Mouse (Mus musculus) liver, embryonic 11.5 days (tissue): ENCODE results near the gene Dlg1. TPM values are rescaled to one million over a fixed set of nuclear protein-coding genes. Genes with fewer than 3 reads are reported as not detected.

Experiments
- ATAC-seq: fragments of 200-750 bp; cut with Nextera tagmentation; replicated peaks from 2 replicates; pipeline ENCODE4 v1.8.0; 2017; ENCODE audit warnings: moderate number of reproducible peaks, mild to moderate bottlenecking, moderate TSS enrichment, moderate library complexity; ENCODE audit not compliant: low FRiP score
- DNase-seq: peaks from one replicate; pipeline ENCODE4 v3.0.0-alpha.2; 2017; ENCODE audit warnings: low spot score
- H3K27ac ChIP-seq: fragments of 300-500 bp; sonication (generic); 2 replicates; pipeline ENCODE4 v1.5.1; 2014; ENCODE audit warnings: mild to moderate bottlenecking, low read depth, low read length, control low read depth
- H3K27me3 ChIP-seq: fragments of 300-500 bp; sonication (generic); replicated peaks from 2 replicates; pipeline ENCODE4 v1.6.1; 2014; ENCODE audit warnings: low read length, mixed read lengths; ENCODE audit not compliant: control insufficient read depth, insufficient read depth
- H3K36me3 ChIP-seq: fragments of 300-500 bp; sonication (generic); 2 replicates; pipeline ENCODE4 v1.6.1; 2014; ENCODE audit warnings: mild to moderate bottlenecking, low read length, moderate library complexity, mixed read lengths; ENCODE audit not compliant: control insufficient read depth, insufficient read depth
- H3K4me1 ChIP-seq: fragments of 300-500 bp; sonication (generic); replicated peaks from 2 replicates; pipeline ENCODE4 v1.6.1; 2014; ENCODE audit warnings: low read length, mixed read lengths; ENCODE audit not compliant: control insufficient read depth, insufficient read depth
- H3K4me2 ChIP-seq: fragments of 300-500 bp; sonication (generic); 2 replicates; pipeline ENCODE4 v1.6.1; 2014; ENCODE audit warnings: mild to moderate bottlenecking, control low read depth, moderate library complexity
- H3K4me3 ChIP-seq: fragments of 300-500 bp; sonication (generic); 2 replicates; pipeline ENCODE4 v1.5.1; 2014; ENCODE audit warnings: low read depth, low read length, control low read depth
- H3K9ac ChIP-seq: fragments of 300-500 bp; sonication (generic); 2 replicates; pipeline ENCODE4 v1.6.1; 2014; ENCODE audit warnings: low read depth, low read length, control low read depth
- H3K9me3 ChIP-seq: fragments of 300-500 bp; sonication (generic); 2 replicates; pipeline ENCODE4 v1.6.1; 2016; ENCODE audit warnings: low read length, inconsistent platforms, mixed read lengths; ENCODE audit not compliant: control insufficient read depth
- WGBS: fragments of 180-500 bp; shearing (Covaris S2); extraction: QIAGEN DNeasy Blood & Tissue Kit; methylation state at CpG from one replicate; pipeline ENCODE4 v1.1.7; 2014; 5-methylcytosine and 5-hydroxymethylcytosine counted together
- polyA plus RNA-seq: library from polyadenylated mRNA; unstranded; fragments of >200 nt; fragmentation: Nextera tagmentation; extraction: Ambion mirVana; gene quantifications from 2 replicates; pipeline ENCODE4 v1.2.1, GENCODE M21; 2014

Dlg1 gene
- polyA plus RNA-seq, 1 experiment from 2014 or later, result 25.3 TPM

GRCm38 (mm10) chr16:31650788-31651187 lies 12.5 kb upstream of the Dlg1 start:
- Histone ChIP-seq H3K27ac (no peak overlapping the region), H3K4me2 (no peak overlapping the region), H3K36me3 (no peaks in the 10 kb centered on the region), H3K9me3 (no peaks in the 10 kb centered on the region), H3K9ac (no peak overlapping the region), H3K27me3 (no peaks in the 10 kb centered on the region), H3K4me1 (no peaks in the 10 kb centered on the region), H3K4me3 (no peak overlapping the region)
- ATAC-seq (no peak), DNase-seq (no peak)
- WGBS, result 42% methylated on average over 6 of the region's 6 CpGs

GRCm38 (mm10) chr16:31651541-31651940 lies 11.7 kb upstream of the Dlg1 start:
- Histone ChIP-seq H3K4me2 (no peak overlapping the region), H3K4me3 (no peak overlapping the region), H3K4me1 (no peaks in the 10 kb centered on the region), H3K36me3 (no peaks in the 10 kb centered on the region), H3K9ac (no peak overlapping the region), H3K9me3 (no peaks in the 10 kb centered on the region), H3K27me3 (no peaks in the 10 kb centered on the region), H3K27ac (no peak overlapping the region)
- DNase-seq, result no peak
- no peak for ATAC-seq
- 73% methylated on average over 3 of the region's 3 CpGs for WGBS

- Histone ChIP-seq H3K27ac (no peak overlapping the region), H3K27me3 (no peaks in the 10 kb centered on the region), H3K4me2 (no peak overlapping the region), H3K9ac (no peak overlapping the region), H3K4me3 (no peak overlapping the region), H3K36me3 (no peaks in the 10 kb centered on the region), H3K9me3 (no peaks in the 10 kb centered on the region), H3K4me1 (no peaks in the 10 kb centered on the region)
- ATAC-seq (no peak), DNase-seq (no peak)
- 80% methylated on average over 9 of the region's 9 CpGs for WGBS
Observed at GRCm38 (mm10) chr16:31652115-31652843, 11.0 kb upstream of the Dlg1 start.

- H3K9ac ChIP-seq, result no peak overlapping the region
- H3K4me3 ChIP-seq, result no peak overlapping the region
- no peak overlapping the region for H3K4me2 ChIP-seq
- H3K4me1 ChIP-seq, result no peaks in the 10 kb centered on the region
- WGBS, result 76% methylated on average over 5 of the region's 5 CpGs
- H3K27me3 ChIP-seq, result no peaks in the 10 kb centered on the region
- H3K27ac ChIP-seq, result no peak overlapping the region
- DNase-seq, result no peak
- no peaks in the 10 kb centered on the region for H3K9me3 ChIP-seq
- H3K36me3 ChIP-seq, result no peaks in the 10 kb centered on the region
- no peak for ATAC-seq
Observed at GRCm38 (mm10) chr16:31653616-31654015, 9.6 kb upstream of the Dlg1 start.

GRCm38 (mm10) chr16:31654021-31654420 lies 9.2 kb upstream of the Dlg1 start:
- DNase-seq, result no peak
- Histone ChIP-seq H3K9ac (no peak overlapping the region), H3K27me3 (no peaks in the 10 kb centered on the region), H3K36me3 (no peaks in the 10 kb centered on the region), H3K27ac (no peak overlapping the region), H3K4me1 (no peaks in the 10 kb centered on the region), H3K4me3 (no peak overlapping the region), H3K4me2 (no peak overlapping the region), H3K9me3 (no peaks in the 10 kb centered on the region)
- ATAC-seq, result no peak
- 77% methylated on average over 7 of the region's 7 CpGs for WGBS

- Histone ChIP-seq H3K9ac (no peak overlapping the region), H3K4me3 (no peak overlapping the region), H3K27ac (no peak overlapping the region), H3K9me3 (no peaks in the 10 kb centered on the region), H3K4me1 (no peaks in the 10 kb centered on the region), H3K4me2 (no peak overlapping the region), H3K27me3 (no peaks in the 10 kb centered on the region), H3K36me3 (no peaks in the 10 kb centered on the region)
- ATAC-seq, result no peak
- WGBS, result 74% methylated on average over 2 of the region's 2 CpGs
- DNase-seq, result no peak
Observed at GRCm38 (mm10) chr16:31655531-31655930, 7.7 kb upstream of the Dlg1 start.

- Histone ChIP-seq H3K36me3 (no peaks in the 10 kb centered on the region), H3K27me3 (no peaks in the 10 kb centered on the region), H3K9ac (no peak overlapping the region), H3K4me2 (no peak overlapping the region), H3K27ac (no peak overlapping the region), H3K4me1 (peaks cover 1% of the 10 kb centered on the region), H3K9me3 (no peaks in the 10 kb centered on the region), H3K4me3 (no peak overlapping the region)
- no peak for ATAC-seq
- DNase-seq, result no peak
- 19% methylated on average over 2 of the region's 2 CpGs for WGBS
Observed at GRCm38 (mm10) chr16:31657502-31657901, 5.7 kb upstream of the Dlg1 start.

GRCm38 (mm10) chr16:31658539-31659334 lies 4.5 kb upstream of the Dlg1 start:
- H3K9me3 ChIP-seq, result no peaks in the 10 kb centered on the region
- no peaks in the 10 kb centered on the region for H3K36me3 ChIP-seq
- H3K4me1 ChIP-seq, result peaks cover 5% of the 10 kb centered on the region
- no peak for DNase-seq
- H3K27ac ChIP-seq, result no peak overlapping the region
- no peak overlapping the region for H3K4me3 ChIP-seq
- H3K27me3 ChIP-seq, result no peaks in the 10 kb centered on the region
- no peak overlapping the region for H3K4me2 ChIP-seq
- WGBS, result 53% methylated on average over 6 of the region's 6 CpGs
- no peak for ATAC-seq
- H3K9ac ChIP-seq, result no peak overlapping the region

- H3K4me3 ChIP-seq, result no peak overlapping the region
- H3K4me1 ChIP-seq, result peaks cover 5% of the 10 kb centered on the region
- no peaks in the 10 kb centered on the region for H3K9me3 ChIP-seq
- no peak overlapping the region for H3K27ac ChIP-seq
- no peaks in the 10 kb centered on the region for H3K27me3 ChIP-seq
- no peak overlapping the region for H3K9ac ChIP-seq
- 46% methylated on average over 5 of the region's 5 CpGs for WGBS
- DNase-seq (no peak), ATAC-seq (no peak)
- H3K4me2 ChIP-seq, result no peak overlapping the region
- no peaks in the 10 kb centered on the region for H3K36me3 ChIP-seq
Observed at GRCm38 (mm10) chr16:31659453-31659852, 3.8 kb upstream of the Dlg1 start.
